Mouse (Mus musculus): ENCODE measurements at regions not wholly inside any gene's neighbourhood (a gene's known extent, or its start where the extent isn't known, plus 50 kb on each side); places are given as distances from the start of the nearest gene placed in this dataset.

- no peak for ATAC-seq (replicated peaks; ENCODE audit: insufficient number of reproducible peaks, low FRiP score, low TSS enrichment, poor library complexity, severe bottlenecking)
Observed at GRCm38 (mm10) chr14:71723526-71723925, 768.1 kb downstream of the Gm9195 start.

GRCm38 (mm10) chr14:71709528-71710289 is 781.9 kb downstream of the Gm9195 start:
- ATAC-seq (replicated peaks; ENCODE audit: insufficient number of reproducible peaks, low FRiP score, low TSS enrichment, poor library complexity, severe bottlenecking) = no peak

- no peak for ATAC-seq (replicated peaks; ENCODE audit: insufficient number of reproducible peaks, low FRiP score, low TSS enrichment, poor library complexity, severe bottlenecking)
Observed at GRCm38 (mm10) chr14:71692752-71693437, 798.7 kb downstream of the Gm9195 start.

- ATAC-seq (replicated peaks; ENCODE audit: insufficient number of reproducible peaks, low FRiP score, low TSS enrichment, poor library complexity, severe bottlenecking) = no peak
Observed at GRCm38 (mm10) chr14:71674564-71674963, 817.1 kb downstream of the Gm9195 start.

- no peak for ATAC-seq (replicated peaks; ENCODE audit: insufficient number of reproducible peaks, low FRiP score, low TSS enrichment, poor library complexity, severe bottlenecking)
Observed at GRCm38 (mm10) chr14:71673837-71674236, 817.8 kb downstream of the Gm9195 start.

GRCm38 (mm10) chr14:71672481-71672880 is 819.2 kb downstream of the Gm9195 start:
- no peak for ATAC-seq (replicated peaks; ENCODE audit: insufficient number of reproducible peaks, low FRiP score, low TSS enrichment, poor library complexity, severe bottlenecking)

- ATAC-seq (replicated peaks; ENCODE audit: insufficient number of reproducible peaks, low FRiP score, low TSS enrichment, poor library complexity, severe bottlenecking) = no peak
Observed at GRCm38 (mm10) chr14:71671994-71672393, 819.6 kb downstream of the Gm9195 start.

- no peak for ATAC-seq (replicated peaks; ENCODE audit: insufficient number of reproducible peaks, low FRiP score, low TSS enrichment, poor library complexity, severe bottlenecking)
Observed at GRCm38 (mm10) chr14:71670435-71670834, 821.2 kb downstream of the Gm9195 start.

GRCm38 (mm10) chr14:71666656-71667055 is 825.0 kb downstream of the Gm9195 start:
- ATAC-seq (replicated peaks; ENCODE audit: insufficient number of reproducible peaks, low FRiP score, low TSS enrichment, poor library complexity, severe bottlenecking) = no peak

DNA sequence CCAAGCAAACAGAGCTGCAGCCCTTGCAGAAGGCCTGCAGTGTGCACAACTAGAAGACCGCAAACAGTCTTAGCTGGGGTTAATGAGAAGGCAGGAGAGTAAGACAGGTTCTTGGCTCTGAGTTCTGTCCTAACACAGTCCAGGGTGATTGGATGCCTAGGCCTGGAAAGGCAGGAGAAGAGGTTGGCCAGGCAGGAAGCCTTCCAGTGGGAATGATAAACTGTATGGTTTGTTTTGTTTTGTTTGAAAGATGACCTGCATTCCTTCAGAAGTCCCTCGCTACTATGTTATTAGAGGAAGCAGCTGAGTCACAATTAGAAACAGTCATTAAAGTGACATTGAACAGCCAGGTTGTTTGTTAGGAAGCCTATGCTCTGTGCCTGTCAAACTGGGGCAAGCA is 831.5 kb downstream of the Gm9195 start:
- ATAC-seq (replicated peaks; ENCODE audit: insufficient number of reproducible peaks, low FRiP score, low TSS enrichment, poor library complexity, severe bottlenecking) = no peak

DNA sequence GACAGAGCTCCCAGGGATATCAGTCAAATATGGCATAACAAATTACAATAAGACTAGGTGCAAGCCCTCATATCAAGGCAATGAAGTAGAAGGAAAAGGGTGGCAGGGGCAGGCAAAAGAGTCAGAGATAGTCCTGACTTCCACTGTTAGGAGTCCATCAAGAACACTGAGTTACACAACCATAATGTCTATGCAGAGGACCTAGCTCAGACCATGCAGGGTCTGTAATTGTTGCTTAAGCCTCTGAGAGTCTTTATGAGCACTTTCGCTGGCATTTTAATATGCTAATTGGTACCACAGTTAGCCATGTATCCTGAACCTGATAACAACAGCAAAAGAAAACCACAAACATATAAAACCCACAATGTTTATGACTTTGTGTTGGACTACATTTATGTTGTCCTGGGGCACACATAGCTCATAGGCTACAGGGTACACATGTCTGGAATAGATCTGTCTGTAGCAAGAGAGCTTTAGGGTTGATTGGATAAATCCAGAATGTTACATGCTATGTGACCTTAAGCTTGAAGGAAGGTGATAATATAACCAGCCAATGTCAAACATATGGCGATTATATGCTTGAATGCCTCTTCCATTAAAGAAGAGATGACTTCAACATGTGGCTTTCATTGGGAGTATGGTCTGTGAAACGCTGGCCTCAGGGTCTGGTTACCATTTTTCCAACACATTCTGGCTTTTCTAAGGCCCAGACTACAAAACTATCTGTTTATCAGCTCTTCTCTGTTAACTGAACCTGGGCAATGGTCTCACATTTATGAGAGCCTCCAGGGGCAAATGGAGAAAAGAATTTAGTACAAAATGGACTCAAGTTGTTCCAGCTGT is 836.6 kb downstream of the Gm9195 start:
- no peak for ATAC-seq (replicated peaks; ENCODE audit: insufficient number of reproducible peaks, low FRiP score, low TSS enrichment, poor library complexity, severe bottlenecking)

GRCm38 (mm10) chr14:71642536-71642935 is 849.1 kb downstream of the Gm9195 start:
- no peak for ATAC-seq (replicated peaks; ENCODE audit: insufficient number of reproducible peaks, low FRiP score, low TSS enrichment, poor library complexity, severe bottlenecking)

- no peak for ATAC-seq (replicated peaks; ENCODE audit: insufficient number of reproducible peaks, low FRiP score, low TSS enrichment, poor library complexity, severe bottlenecking)
Observed at GRCm38 (mm10) chr14:71639083-71639482, 852.6 kb downstream of the Gm9195 start.

GRCm38 (mm10) chr14:71635091-71635490 is 856.5 kb downstream of the Gm9195 start:
- no peak for ATAC-seq (replicated peaks; ENCODE audit: insufficient number of reproducible peaks, low FRiP score, low TSS enrichment, poor library complexity, severe bottlenecking)

DNA sequence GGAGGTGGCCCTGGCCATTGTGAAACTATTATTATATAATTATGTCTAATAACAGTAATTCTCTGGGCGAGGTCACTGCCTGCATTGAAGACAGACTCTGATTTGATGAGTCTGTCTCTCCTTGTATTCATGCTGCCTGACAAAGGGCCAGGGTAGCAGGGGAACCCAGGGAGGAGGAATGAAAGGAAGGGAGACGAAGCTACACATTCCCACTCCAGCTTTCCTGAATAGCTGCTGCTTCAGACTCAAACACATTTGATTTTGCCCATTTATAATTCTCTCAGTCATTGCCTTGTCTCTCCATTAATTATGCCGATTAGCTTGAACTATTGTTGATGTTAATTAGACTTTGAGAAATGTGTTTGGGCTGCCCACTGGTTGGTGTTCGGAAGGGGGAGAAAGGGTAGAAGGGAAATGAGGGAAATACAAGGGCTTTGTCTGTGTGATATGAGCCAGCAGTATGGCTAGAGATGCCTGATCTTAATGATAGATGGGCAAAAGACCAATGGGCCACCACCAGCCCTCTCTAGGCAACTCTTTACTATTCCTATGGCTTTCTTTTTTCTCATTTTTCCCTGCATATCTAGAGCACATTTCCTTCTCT is 881.8 kb downstream of the Gm9195 start:
- ATAC-seq (replicated peaks; ENCODE audit: insufficient number of reproducible peaks, low FRiP score, low TSS enrichment, poor library complexity, severe bottlenecking) = no peak

GRCm38 (mm10) chr14:71603710-71604109 is 887.9 kb downstream of the Gm9195 start:
- ATAC-seq (replicated peaks; ENCODE audit: insufficient number of reproducible peaks, low FRiP score, low TSS enrichment, poor library complexity, severe bottlenecking) = no peak

DNA sequence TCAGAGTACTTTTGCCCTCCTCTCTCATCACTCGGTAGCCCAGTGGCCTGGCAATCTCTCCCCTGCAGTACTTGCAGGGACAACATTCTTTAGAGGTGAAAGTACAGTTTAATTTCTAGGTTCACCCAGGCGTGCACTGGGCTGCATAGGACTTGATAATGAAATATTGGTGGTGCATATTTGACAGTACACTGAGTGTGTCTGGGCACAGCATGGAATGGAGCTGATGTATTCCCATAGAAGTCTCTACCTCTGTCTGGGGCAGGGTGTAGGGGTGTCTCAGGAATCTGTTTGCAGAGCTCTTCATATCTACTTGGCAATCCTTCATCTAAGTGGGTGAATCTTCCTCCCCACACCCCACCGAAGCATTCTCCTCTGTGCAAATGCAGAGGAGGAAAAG is 893.8 kb downstream of the Gm9195 start:
- no peak for ATAC-seq (replicated peaks; ENCODE audit: insufficient number of reproducible peaks, low FRiP score, low TSS enrichment, poor library complexity, severe bottlenecking)

DNA sequence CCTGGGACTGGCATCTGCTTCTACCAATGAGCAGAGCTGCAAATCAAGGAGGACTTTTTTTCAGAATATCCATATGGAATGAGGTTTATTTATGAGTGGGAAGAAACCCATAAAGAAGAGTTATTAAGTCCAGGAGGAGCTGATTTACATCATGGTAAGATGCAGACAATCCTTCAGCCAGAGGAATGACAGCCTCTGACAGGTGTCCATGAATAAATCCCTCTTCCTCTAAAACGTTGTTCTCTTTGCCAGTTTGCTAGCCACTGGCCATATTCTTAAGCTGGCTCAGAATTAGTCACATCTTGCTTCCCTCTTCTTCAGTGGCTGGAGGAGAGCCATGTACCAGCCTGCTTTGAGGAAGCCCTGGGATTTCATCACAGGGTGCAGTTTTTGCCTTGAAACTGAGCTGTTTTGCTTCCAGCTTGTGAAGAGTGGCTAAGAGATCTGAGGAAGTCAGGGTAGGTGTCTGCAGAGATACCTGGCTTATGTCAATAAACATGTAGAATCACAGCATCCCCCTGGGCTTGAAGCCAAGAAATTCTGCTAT is 902.9 kb downstream of the Gm9195 start:
- ATAC-seq (replicated peaks; ENCODE audit: insufficient number of reproducible peaks, low FRiP score, low TSS enrichment, poor library complexity, severe bottlenecking) = no peak

DNA sequence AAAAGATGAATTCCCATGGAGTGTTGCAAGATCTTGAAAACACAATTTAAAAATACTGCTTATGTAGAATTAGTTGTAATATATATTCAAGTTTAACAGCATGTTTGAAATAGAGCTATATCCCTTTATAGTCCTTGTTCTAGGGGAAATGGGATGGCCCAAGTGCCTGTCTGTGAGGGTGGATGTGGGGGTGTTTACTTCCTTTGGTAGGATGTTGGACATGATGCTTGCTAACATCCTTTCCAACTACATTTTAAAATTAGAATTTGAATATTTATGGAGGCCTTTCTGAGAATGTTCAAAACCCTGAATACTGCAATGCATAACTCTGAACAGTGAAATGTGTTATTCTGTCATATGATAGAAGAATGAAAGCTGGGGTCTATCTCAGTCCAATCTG is 903.6 kb downstream of the Gm9195 start:
- ATAC-seq (replicated peaks; ENCODE audit: insufficient number of reproducible peaks, low FRiP score, low TSS enrichment, poor library complexity, severe bottlenecking) = no peak
